Mouse (Mus musculus) midbrain, embryonic 13.5 days (tissue): ENCODE measurements at regions not wholly inside any gene's neighbourhood (a gene's known extent, or its start where the extent isn't known, plus 50 kb on each side); places are given as distances from the start of the nearest gene placed in this dataset.
A peak's percentile ranks its signal among the peaks of the same experiment; 100 is the strongest.

Source experiments
- ATAC-seq: fragments of 200-750 bp; cut with Nextera tagmentation; 2 replicates; pipeline ENCODE4 v1.8.0; 2017; ENCODE audit warnings: mild to moderate bottlenecking, moderate TSS enrichment, moderate library complexity
- H3K27ac ChIP-seq: fragments of 300-500 bp; sonication (generic); 2 replicates; pipeline ENCODE4 v1.5.1; 2015; ENCODE audit warnings: inconsistent platforms, mild to moderate bottlenecking, moderate library complexity
- H3K27me3 ChIP-seq: fragments of 300-500 bp; sonication (generic); 2 replicates; pipeline ENCODE4 v1.6.1; 2015; ENCODE audit warnings: mild to moderate bottlenecking, inconsistent platforms
- H3K36me3 ChIP-seq: fragments of 300-500 bp; sonication (generic); 2 replicates; pipeline ENCODE4 v1.6.1; 2015; ENCODE audit warnings: mild to moderate bottlenecking, inconsistent platforms
- H3K4me1 ChIP-seq: fragments of 300-500 bp; sonication (generic); replicated peaks from 2 replicates; pipeline ENCODE4 v1.6.1; 2015; ENCODE audit warnings: inconsistent platforms
- H3K4me2 ChIP-seq: fragments of 300-500 bp; sonication (generic); replicated peaks from 2 replicates; pipeline ENCODE4 v1.6.1; 2015; ENCODE audit warnings: moderate library complexity, mild to moderate bottlenecking, inconsistent platforms
- H3K4me3 ChIP-seq: fragments of 300-500 bp; sonication (generic); replicated peaks from 2 replicates; pipeline ENCODE4 v1.5.1; 2015; ENCODE audit warnings: mild to moderate bottlenecking, inconsistent platforms
- H3K9ac ChIP-seq: fragments of 300-500 bp; sonication (generic); replicated peaks from 2 replicates; pipeline ENCODE4 v1.6.1; 2015; ENCODE audit warnings: mild to moderate bottlenecking, inconsistent platforms
- H3K9me3 ChIP-seq: fragments of 300-500 bp; sonication (generic); 2 replicates; pipeline ENCODE4 v1.6.1; 2016; ENCODE audit warnings: mild to moderate bottlenecking, inconsistent platforms
- WGBS: fragments of 180-500 bp; shearing (Covaris S2); methylation state at CpG from one replicate; pipeline ENCODE4 v1.1.7; 2015; 5-methylcytosine and 5-hydroxymethylcytosine counted together

DNA sequence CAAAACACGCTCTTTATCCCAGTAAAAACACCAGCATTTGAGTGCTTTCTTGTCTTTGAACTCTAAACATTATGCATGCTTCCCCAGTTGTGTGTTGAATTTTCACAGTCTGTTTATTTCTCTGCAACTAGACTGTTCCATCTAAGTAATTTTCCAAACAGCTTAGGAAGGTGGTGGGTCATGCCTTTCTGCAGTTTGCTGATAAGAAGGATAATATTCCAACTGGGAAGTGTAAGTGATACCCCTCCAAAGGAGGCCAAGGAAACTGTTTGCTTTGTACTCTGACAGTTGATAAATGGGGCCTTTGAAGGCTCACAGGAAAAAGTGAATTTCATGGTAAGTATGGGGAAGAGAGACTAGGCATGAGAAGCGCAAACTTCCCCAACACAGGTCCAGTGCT is 1354.4 kb downstream of the Gsdmc2 start:
- Histone ChIP-seq H3K36me3 (no peaks in the 10 kb centered on the region), H3K4me3 (no peak overlapping the region), H3K4me2 (no peak overlapping the region), H3K27me3 (no peaks in the 10 kb centered on the region), H3K4me1 (no peaks in the 10 kb centered on the region), H3K9ac (no peak overlapping the region), H3K27ac (no peak overlapping the region), H3K9me3 (no peaks in the 10 kb centered on the region)
- ATAC-seq: no peak
- WGBS: 91% methylated on average over 2 of the region's 2 CpGs

DNA sequence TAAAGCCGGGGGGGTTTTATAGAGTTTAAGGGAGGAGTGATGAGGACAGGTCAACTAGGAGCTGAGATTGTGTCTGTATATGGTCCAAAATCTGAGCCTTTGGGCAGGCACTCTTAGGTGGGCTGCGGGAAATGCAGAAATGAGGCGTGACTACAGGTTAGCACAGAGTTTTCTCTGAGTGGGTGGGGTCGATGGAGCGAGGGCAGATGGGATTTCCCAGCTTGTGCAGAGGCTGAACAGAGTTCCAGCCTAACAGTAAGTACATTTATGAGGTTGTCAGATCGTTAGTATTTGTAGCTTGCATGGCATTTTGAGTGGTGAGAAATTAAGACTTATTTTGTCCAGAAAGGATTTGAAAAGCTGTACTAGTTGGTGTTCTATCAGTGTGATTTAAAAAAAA is 1358.4 kb downstream of the Gsdmc2 start:
- H3K9me3 ChIP-seq: no peaks in the 10 kb centered on the region
- H3K4me3 ChIP-seq: no peak overlapping the region
- H3K36me3 ChIP-seq: no peaks in the 10 kb centered on the region
- no peak overlapping the region for H3K27ac ChIP-seq
- ATAC-seq: no peak
- 86% methylated on average over 6 of the region's 6 CpGs for WGBS
- H3K4me1 ChIP-seq: no peaks in the 10 kb centered on the region
- no peaks in the 10 kb centered on the region for H3K27me3 ChIP-seq
- no peak overlapping the region for H3K9ac ChIP-seq
- no peak overlapping the region for H3K4me2 ChIP-seq

DNA sequence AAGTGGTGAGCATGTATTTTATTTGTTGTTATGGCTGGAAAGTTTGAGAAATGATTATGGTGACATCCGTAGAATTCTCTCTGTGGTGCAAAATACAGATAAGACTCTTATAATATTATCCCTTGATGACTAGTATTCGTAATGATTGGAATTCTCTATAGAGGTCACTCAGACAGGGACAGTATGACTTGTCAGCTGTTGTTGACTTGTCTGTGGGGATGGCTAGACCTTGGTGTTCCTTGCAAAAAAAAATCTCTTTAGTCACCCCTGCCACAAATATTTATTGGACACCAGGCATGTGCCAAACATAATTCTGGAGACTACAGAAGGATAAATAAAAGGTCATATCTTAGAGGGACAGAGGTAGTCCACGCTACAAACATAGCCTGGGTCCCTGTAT is 1360.6 kb downstream of the Gsdmc2 start:
- Histone ChIP-seq H3K9ac (no peak overlapping the region), H3K9me3 (no peaks in the 10 kb centered on the region), H3K4me1 (no peaks in the 10 kb centered on the region), H3K27me3 (no peaks in the 10 kb centered on the region), H3K4me2 (no peak overlapping the region), H3K36me3 (no peaks in the 10 kb centered on the region), H3K27ac (no peak overlapping the region), H3K4me3 (no peak overlapping the region)
- WGBS: 89% methylated on average over 3 of the region's 3 CpGs
- no peak for ATAC-seq

DNA sequence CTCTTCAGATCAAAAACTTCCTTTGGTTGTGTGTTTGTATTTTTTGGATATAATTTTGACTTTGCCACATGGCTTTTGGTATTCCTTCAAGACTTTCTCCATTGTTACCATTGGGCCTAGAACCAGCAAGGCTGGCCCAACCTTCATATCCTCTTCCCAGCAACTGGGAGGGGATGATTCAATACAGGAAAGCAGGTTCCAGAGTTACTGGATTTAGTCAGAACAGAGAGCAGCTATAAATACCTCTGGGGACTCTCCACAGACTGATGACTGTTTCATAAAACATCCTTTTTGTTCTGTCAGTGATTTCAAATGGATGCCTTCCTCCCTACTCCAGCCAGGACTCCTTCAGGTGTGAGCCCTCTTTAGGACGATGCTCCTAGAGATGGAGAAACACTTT is 1361.4 kb downstream of the Gsdmc2 start:
- Histone ChIP-seq H3K27me3 (no peaks in the 10 kb centered on the region), H3K36me3 (no peaks in the 10 kb centered on the region), H3K4me2 (no peak overlapping the region), H3K9me3 (no peaks in the 10 kb centered on the region), H3K4me1 (no peaks in the 10 kb centered on the region), H3K4me3 (no peak overlapping the region), H3K27ac (no peak overlapping the region), H3K9ac (no peak overlapping the region)
- no peak for ATAC-seq
- 88% methylated on average over 1 of the region's 1 CpGs for WGBS

DNA sequence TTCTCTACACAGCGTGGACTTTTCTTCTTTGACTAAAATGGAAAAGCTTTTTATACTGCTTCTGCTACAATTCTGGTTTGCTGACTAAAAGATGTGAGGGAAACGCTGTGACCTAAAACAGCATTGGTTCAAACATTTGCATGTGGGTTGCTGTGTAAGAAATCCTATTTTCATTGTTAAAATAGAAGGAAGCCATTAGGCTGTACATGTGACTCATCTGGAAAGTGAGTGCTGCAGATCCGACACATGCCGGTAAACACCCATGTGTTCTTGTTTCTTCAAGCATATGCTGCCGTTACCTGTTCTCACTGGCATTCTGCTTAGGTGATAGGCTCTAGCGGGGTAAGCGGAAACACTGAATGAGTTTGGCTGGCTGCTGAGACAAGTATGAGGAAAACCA is 1362.6 kb downstream of the Gsdmc2 start:
- H3K4me2 ChIP-seq: no peak overlapping the region
- no peak overlapping the region for H3K4me3 ChIP-seq
- ATAC-seq: no peak
- no peaks in the 10 kb centered on the region for H3K4me1 ChIP-seq
- 93% methylated on average over 7 of the region's 7 CpGs for WGBS
- no peaks in the 10 kb centered on the region for H3K9me3 ChIP-seq
- H3K27me3 ChIP-seq: no peaks in the 10 kb centered on the region
- H3K27ac ChIP-seq: no peak overlapping the region
- no peak overlapping the region for H3K9ac ChIP-seq
- no peaks in the 10 kb centered on the region for H3K36me3 ChIP-seq

DNA sequence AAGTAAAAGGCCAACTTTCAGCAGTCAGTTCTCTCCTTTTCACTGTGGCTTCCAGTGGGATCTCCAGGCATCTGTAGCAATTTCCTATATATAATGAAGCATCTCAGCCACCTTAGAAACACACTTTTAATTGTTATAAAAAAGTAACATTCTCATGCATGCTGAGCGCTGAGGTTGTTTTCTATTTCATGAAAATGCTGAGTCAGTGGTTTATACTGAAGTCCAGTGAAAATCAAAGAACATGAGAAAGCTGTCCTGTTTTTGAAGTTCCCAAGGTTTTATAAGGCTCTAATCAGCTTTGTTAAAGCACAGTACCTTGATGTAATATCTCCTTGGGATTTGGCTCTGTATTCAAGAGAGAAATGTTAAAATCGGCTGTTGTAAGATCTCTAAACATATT is 1367.2 kb downstream of the Gsdmc2 start:
- Histone ChIP-seq H3K9ac (no peak overlapping the region), H3K36me3 (no peaks in the 10 kb centered on the region), H3K4me1 (no peaks in the 10 kb centered on the region), H3K27me3 (peaks cover 18% of the 10 kb centered on the region), H3K27ac (no peak overlapping the region), H3K4me2 (no peak overlapping the region), H3K9me3 (no peaks in the 10 kb centered on the region), H3K4me3 (no peak overlapping the region)
- WGBS: 88% methylated on average over 2 of the region's 2 CpGs
- no peak for ATAC-seq

DNA sequence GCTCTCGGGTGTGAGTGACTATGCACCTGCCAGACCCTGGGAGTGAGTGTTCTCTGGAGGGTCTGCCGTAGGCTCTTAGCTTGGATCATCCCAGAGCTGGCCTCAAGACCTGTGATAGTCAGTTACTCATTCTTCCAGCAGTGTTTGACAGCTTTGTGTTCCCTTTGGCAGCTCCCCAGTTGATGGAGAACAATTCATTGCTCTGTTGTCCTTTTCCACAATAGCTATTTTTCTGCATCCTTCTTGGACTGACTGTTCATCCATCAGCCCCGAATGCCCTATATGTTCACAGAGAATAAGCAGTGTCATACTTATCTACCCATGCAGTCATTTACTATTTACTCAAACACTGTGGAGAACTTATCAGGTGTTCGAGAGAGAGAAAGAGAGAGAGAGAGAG is 1368.5 kb downstream of the Gsdmc2 start:
- peaks cover 22% of the 10 kb centered on the region for H3K27me3 ChIP-seq
- no peak overlapping the region for H3K27ac ChIP-seq
- H3K4me2 ChIP-seq: no peak overlapping the region
- no peak overlapping the region for H3K4me3 ChIP-seq
- WGBS: 88% methylated on average over 4 of the region's 4 CpGs
- no peaks in the 10 kb centered on the region for H3K36me3 ChIP-seq
- H3K9me3 ChIP-seq: no peaks in the 10 kb centered on the region
- H3K9ac ChIP-seq: no peak overlapping the region
- no peaks in the 10 kb centered on the region for H3K4me1 ChIP-seq
- no peak for ATAC-seq

DNA sequence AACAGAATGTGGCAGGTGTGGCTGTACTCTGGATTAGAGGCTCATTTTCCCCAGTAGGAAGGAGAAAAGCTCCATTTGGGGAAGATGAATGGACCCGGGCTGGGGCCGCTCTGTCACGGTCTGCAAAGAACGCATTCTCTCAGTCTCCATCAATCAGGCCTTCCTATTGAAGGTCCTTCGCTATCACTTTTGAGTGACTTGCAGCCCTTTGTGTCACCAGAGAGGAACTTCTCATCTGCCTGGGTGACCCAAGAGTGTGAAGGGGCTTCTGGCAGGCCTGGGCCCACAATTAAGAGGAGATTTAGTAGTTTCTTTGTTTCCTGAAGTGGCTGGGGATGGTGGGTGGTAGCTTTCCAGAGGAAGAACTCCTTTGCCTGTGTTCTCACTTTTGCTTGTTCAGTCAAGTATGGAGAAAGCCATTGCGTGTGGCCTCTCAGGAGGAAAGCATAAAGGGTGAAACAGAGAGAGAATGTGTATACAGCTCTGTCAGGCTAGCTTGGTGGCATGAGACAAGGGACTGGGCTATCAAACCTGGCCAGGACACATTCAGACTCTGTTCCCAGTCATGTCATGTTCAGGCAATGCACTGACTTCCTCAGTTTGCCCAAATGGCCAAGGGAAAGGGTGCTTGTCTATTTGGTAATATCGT is 1374.2 kb downstream of the Gsdmc2 start:
- no peak overlapping the region for H3K4me2 ChIP-seq
- 20% methylated on average over 7 of the region's 7 CpGs for WGBS
- peak; percentile 70 for ATAC-seq
- H3K27ac ChIP-seq: no peak overlapping the region
- H3K36me3 ChIP-seq: no peaks in the 10 kb centered on the region
- peaks cover 10% of the 10 kb centered on the region for H3K4me1 ChIP-seq
- H3K4me3 ChIP-seq: no peak overlapping the region
- peaks cover 37% of the 10 kb centered on the region for H3K27me3 ChIP-seq
- H3K9ac ChIP-seq: no peak overlapping the region
- H3K9me3 ChIP-seq: no peaks in the 10 kb centered on the region

DNA sequence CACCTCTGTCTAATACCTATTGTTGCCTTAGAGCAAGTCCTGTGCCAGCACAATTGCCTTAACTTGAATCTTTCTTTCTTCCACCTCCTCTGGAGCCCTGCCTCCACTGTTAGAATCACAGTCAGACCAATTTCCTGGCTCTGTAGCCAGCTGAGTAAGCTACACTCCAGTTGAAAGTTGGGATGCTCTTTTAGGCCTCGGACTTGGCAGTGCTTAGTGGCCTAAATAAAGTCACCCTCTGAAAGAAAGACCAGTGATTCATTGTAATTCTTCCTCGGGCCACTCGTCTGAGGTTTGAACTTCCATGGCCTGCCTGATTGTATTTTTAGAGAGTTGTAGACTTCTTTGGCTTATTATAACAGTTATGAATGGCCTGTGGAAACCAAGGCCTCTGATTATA is 1376.9 kb downstream of the Gsdmc2 start:
- Histone ChIP-seq H3K27me3 (peaks cover 22% of the 10 kb centered on the region; the same call in 1 of the 2 replicates), H3K36me3 (no peaks in the 10 kb centered on the region), H3K9me3 (no peaks in the 10 kb centered on the region), H3K4me3 (no peak overlapping the region), H3K27ac (no peak overlapping the region), H3K4me1 (peaks cover 10% of the 10 kb centered on the region), H3K4me2 (no peak overlapping the region), H3K9ac (no peak overlapping the region)
- 51% methylated on average over 3 of the region's 3 CpGs for WGBS
- ATAC-seq: no peak

DNA sequence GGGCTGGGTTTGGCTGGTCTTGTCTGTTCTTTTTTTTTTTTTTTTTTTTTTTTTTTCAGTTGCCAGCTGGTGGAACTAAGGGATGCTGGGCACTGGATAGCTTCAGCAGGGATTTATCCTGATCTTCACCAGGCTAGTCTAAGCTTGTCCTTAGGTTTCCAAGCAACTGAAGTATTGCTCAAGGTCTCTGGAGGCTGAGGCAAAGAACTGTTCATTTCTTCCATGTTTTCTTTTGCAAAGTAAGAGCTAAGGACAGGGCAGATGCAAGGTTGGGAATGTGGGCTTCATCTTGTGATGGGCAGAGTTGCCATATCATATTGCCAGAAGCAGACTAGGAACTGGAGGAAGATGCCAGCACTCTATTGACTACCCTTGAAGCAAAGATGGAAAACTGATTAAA is 1378.1 kb downstream of the Gsdmc2 start:
- ATAC-seq: no peak
- Histone ChIP-seq H3K4me3 (no peak overlapping the region), H3K27me3 (peaks cover 15% of the 10 kb centered on the region; the same call in 1 of the 2 replicates), H3K27ac (no peak overlapping the region), H3K4me1 (peaks cover 15% of the 10 kb centered on the region), H3K9ac (no peak overlapping the region), H3K4me2 (no peak overlapping the region), H3K9me3 (no peaks in the 10 kb centered on the region), H3K36me3 (no peaks in the 10 kb centered on the region)

DNA sequence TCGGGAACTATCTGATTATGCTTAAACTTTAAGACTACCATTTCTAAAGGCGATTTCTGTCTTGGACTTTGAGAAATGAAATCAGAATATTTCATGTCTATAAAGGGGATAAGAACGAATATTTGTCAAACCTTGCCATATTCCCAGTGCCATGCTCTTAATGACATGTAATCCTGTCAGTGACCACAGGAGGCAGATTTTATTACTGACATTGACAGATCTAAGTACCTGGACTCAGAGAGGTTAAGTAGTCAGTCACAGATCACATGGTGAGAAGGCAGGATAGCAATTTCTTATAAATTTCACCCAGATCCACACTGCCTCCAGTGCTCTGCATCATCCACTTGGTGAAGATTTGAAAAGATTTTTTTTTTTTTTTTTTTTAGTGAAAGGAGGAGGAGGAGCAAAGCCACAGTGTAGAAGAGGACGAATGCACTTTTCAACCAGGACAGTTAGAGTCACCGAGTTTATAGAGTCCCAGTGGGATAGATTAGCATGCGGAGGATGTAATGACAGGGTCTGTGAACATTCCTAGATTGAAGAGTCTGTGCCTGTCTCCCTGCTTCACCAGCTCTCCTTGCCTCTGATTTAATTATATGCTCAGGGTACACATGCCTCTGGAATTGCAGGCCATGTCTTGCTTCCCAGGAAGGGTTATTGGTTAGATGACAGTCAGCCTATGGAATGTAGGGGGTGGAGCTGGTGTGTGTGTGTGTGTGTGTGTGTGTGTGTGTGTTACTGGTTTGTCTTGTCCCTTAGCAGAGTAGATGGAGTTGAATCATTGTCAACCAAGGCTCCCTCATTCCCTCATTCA is 1379.7 kb downstream of the Gsdmc2 start:
- peak; percentile 59; the same call in 1 of the 2 replicates for ATAC-seq
- H3K4me3 ChIP-seq: no peak overlapping the region
- H3K9me3 ChIP-seq: no peaks in the 10 kb centered on the region
- H3K36me3 ChIP-seq: no peaks in the 10 kb centered on the region
- H3K4me1 ChIP-seq: peaks cover 5% of the 10 kb centered on the region
- 82% methylated on average over 6 of the region's 6 CpGs for WGBS
- no peak overlapping the region for H3K27ac ChIP-seq
- no peak overlapping the region for H3K9ac ChIP-seq
- H3K27me3 ChIP-seq: 0 out of 2 replicates have a peak, but pooled peaks cover 10% of the 10 kb centered on the region
- H3K4me2 ChIP-seq: no peak overlapping the region

DNA sequence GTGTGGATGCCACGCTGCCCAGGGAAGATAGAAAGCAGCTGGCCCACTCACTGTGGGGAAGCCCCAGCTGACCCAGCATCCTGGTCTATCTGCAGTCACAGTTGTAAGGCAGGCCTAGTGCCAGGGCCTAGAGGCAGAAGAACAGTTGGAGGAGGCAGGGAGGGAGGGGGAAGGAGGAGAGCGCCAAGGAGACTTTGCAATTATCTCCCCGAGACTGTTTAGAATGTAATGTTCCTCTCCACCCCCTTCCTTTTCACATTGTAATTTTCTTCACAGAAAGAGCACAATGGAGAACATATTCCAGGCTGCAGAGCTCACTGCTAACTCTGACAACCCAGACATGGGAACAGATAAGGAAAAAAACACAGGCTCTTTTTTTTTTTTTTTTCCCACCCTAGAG is 1382.3 kb downstream of the Gsdmc2 start:
- H3K27ac ChIP-seq: no peak overlapping the region
- 18% methylated on average over 3 of the region's 3 CpGs for WGBS
- peak; percentile 69 for ATAC-seq
- H3K4me1 ChIP-seq: peaks cover 5% of the 10 kb centered on the region; the same call in 1 of the 2 replicates
- no peaks in the 10 kb centered on the region for H3K9me3 ChIP-seq
- H3K27me3 ChIP-seq: no peaks in the 10 kb centered on the region
- H3K4me2 ChIP-seq: no peak overlapping the region
- no peak overlapping the region for H3K9ac ChIP-seq
- H3K4me3 ChIP-seq: no peak overlapping the region
- H3K36me3 ChIP-seq: no peaks in the 10 kb centered on the region
